Mouse (Mus musculus) right cerebral cortex, adult 2 months (tissue): ENCODE measurements around the gene Slc40a1.

Experiments used
- DNase-seq, 2 experiments: peaks; one replicate each; pipeline ENCODE4 v3.0.0; 2021 to 2022; ENCODE audit warnings: low spot score in 2 of 2

Gene Slc40a1

DNA sequence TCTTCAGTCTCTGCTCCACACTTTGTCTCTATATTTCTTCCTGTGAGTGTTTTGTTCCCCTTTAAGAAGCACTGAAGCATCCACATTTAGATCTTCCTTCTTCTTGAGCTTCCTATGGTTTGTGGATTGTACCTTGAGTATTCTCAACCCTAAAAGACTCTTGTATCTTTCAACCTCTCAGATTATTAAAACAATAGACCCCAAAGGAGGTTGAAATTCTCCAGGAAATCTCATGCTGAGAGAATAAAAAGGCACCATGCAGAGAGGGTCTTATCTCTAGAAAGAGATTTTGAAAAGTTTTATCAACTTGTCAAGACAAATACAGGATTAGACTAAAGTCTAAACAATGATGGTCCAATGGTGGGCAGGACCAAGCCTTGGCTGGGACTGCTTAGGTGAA is 42.9 kb downstream of the Slc40a1 start:
- no peak for DNase-seq

DNA sequence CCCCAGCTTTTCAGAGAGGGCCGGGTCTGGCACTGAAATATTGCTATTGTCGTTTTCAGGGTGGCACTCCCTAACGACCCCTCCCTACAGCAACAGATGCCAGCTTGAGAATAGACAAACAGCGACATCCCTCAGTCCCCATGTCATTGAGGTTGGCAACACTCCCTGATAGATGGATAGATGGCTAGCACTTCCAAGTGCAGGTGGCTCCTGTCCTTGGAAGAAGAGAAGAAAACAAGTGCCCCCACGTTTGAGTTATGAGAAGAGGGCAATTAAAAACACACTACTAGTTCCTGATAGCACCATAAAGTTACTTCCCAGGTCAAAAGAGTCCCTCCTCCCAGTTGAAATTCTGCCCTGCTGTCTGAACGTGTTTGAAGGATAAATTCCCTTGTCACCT is 44.2 kb downstream of the Slc40a1 start:
- no peak for DNase-seq

DNA sequence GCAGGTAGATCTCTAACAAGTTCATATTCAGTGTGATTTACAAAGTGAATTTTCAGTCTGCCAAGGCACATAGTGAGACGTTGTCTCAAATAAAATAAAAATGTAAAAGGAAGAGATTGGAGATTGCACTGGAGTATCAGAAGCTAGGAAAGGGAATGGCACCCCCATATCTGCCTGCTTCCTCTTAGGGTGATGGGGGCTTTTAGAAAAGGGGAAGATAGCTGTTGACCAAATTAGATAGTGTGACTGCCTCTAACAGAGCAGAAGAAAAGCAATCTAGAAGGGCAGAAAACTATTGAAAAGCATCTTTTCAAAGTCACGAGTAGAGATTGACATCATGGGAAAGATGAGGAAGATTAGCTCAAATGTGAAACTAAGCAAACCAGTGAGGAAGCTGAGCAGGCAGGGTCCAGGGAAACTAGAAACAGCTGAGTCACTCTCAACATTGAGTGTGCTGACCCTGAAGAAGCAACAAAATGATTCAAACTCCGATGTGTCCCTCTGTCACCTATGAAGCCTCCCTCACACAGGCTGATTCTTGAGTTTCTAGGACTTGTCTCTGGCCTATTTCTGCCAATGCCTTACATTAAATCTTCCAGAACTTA is 45.0 kb downstream of the Slc40a1 start:
- DNase-seq: no peak

DNA sequence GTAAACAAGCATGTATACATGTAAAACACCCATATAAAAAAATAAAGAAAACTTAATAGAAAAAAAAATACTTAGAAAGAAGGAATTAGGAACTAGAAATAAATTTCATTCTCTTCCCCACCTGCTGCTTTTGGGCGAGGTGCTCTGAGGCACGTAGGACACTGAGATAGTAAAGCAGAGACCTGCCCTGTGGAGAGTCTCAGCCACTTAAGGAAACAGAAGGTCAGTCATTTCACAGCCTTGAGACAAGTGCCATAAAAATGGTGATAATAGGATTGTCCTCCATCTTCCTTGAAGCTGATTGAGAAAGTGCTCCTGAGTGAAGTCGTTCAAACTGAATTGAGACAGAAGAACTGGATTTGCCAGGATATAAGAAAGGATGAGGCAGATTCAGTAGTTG is 48.9 kb downstream of the Slc40a1 start:
- no peak for DNase-seq

DNA sequence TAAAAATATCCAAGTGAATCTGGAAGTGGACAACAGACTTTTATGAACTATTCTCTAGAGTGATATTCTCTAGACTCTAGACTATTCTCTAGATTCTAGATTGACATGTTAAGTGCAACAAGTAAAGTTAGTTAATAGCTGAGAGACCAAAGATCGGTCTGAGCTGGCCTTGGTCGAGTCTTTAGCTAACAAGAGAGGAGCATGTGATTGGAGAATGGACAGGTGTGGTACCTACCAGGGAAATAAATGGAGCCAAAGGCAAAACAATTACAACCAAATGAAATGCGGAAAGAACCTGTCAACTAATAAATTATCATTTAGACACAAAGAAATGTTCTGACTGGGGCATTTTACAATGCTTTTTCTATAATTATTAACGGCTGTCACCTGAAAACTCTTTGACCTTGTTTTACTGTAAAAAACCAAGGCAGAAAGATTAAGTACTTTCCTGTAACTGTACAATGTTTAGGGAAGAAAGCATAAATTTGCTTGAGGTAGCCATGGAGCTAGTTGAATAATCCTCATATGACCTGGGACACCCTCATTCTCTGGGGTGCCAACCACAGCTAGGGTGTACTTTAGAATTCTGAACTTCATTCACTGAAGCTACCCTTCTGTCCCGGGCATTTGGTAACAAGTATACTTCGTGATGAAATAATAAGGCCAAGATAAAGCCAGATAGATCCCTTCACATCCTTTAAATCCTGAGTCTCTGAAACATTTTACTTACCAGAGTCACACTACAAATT is 49.7 kb downstream of the Slc40a1 start:
- DNase-seq: no peak

DNA sequence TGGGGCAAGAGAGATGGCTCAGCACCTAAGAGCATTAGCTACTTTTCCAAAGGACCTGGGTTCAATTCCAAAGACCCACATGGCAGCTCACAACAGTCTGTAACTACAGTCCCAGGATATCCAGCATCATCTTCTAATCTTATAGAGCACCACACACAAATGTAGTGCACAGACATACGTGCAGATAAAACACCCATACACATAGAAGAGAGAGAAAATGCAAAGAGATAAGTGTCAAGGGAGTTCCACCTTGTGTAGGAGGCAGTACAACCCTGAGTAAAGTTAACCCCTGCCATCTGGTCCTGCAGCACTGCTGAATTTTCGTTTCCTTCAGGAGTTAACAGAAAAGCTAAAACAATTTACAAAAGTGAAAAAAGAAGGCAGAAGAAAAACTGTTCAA is 50.7 kb downstream of the Slc40a1 start:
- DNase-seq: no peak

DNA sequence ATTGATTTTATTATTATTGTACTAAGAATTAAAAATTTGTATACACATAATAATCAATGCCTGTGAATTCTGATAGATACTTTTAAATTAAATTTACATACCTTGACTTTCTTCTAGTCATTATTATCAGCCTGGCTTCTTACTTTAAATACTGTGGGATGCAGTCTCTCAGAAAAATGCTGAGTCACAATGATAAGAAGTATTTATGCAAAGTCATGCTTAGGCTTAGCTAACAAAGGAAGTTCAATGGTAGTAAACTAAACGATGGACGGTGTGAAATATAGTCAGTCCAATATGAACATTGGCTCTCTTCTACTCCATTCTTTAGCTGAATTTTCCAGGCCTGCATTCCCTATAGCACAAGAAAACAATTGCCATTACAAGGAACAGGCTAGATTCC is 53.1 kb downstream of the Slc40a1 start:
- DNase-seq: no peak

DNA sequence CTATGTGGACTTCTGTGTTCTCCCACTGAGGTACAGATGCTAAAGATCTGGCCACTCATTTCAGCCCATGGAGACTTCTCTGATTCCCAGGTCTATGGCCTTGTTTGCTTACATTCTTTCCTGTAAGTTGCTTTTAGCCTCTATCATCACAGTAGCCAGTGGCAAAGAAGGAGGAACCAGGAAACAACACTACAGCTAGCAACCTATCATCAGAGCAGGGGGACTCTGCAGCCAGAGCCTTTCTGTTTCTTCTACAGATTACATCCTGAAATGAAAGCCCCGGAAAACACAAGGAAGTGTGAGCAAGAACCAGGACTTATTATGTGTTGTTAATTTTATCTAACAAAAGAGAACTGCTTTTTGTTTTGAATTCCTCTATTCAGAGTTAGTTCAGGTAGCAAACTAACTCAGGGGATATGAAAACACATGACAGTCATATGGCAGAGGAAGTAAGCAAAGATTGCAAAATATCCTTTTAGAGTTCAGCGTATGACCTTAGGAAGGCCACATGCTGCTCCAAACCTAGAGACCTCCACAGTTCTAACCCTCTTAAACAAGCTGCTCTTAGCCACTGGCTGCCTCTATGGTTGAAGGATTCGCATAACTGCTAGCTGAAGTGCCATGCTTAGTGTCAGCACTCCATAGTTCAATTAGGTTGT is 57.7 kb downstream of the Slc40a1 start:
- DNase-seq: no peak

DNA sequence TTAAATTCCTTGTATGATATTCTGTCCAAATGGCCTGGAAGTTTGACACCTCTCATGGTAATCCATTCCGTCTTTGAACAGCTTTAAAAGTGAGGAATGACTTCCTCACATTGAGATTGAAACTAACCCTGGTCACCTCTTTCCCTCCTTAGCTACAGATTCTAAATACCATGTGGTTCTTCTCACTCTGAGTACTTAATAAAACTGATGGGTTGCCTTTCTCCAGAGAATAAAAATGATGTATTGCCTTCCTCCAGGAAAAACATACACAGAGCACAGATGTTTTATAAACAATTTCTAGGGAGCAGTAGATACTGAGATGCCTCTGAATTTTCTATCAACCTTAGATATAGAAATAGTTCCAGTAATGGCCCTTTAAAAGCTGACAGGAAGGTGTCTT is 58.3 kb downstream of the Slc40a1 start:
- no peak for DNase-seq

DNA sequence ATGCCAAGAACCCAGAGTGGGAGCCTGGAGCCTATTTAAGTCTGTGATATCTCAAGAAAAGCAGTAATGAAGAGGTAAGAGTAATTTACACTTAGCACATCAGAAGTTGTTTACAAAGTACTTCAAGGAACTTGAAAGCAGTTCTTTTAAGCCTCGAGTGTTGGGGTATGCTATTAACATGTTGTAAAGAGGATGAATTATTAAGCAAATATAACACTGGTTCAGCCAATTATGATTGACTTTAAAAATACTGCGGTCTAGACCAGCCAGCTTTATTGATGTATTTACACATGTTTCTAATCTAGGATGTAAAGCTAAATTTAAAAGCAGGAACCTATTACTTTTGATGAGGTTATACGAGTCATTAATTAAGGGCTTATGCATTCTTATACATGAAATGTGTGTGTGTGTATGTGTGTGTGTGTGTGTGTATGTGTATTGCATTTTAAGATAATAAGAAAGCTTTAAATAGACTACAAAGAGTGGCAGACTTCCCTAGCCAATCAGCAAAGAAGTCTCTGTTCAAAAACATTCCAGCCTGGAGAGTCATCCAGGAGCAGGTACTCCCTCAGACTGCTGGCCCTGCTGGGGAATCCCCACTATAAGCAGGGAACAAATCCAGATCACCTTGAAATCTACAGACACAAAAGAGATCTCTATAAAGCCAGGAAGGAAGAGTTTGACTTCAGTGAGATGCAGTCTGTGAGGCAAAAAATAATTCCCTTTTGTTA is 59.9 kb downstream of the Slc40a1 start:
- DNase-seq: no peak

DNA sequence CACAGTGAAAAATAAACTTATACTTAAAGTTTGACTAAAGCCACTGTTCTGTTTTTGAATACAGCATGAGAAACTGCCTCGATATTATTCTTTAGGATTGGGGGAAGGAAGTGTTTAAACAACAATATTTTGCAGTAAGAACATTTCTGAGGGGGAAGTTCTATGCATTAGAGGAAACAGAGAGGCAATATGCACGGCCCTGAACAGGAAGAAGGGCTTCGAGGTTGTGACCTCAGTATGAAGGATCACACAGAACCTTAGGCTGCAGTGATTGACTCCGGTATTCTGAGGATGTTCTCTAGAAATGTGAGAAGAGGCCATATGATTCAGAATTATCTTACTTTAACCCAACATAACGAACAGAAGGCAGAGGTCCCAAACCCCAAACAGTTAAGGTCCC is 60.6 kb downstream of the Slc40a1 start:
- DNase-seq: no peak

DNA sequence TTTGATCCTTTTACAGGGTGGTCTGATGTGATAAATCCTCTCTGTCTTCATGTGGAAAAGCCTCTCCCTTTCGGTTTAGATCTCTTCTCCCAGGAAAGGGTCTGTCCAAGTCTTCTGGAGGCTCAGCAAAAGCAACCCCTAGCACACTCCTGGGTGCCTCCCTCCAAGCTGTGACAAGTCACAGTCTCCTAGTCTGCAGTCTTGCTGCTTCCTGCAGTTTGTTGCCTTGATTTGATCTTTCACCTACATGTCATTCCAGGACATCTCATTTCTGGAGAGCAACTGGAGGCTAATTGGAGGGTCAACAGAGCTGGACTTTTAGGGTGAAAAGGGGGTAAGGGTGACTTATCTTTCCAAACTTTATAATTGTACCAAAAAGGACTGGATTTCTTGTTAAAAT is 61.0 kb downstream of the Slc40a1 start:
- no peak for DNase-seq

DNA sequence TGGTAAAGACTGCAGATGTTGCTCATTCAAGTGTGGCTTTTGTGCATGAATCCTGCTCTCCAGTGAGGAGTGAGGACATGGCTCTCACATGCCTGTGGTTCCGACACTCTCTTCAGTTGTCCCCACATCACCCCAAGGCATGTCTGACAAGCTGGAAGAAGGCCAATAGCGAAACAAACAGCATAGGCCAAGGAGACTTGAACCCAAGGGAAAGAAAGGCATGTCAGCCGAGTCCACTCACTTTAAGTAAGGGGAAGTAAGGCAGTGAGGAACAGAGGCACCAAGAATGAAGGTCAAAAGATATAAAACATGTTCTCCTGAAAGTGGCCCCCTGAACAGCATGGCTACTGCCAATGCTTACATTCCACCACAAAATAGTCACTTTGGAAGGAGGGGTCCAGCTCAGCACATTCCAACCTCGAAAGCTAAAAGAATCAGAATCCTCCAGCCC is 61.7 kb downstream of the Slc40a1 start:
- DNase-seq: no peak

DNA sequence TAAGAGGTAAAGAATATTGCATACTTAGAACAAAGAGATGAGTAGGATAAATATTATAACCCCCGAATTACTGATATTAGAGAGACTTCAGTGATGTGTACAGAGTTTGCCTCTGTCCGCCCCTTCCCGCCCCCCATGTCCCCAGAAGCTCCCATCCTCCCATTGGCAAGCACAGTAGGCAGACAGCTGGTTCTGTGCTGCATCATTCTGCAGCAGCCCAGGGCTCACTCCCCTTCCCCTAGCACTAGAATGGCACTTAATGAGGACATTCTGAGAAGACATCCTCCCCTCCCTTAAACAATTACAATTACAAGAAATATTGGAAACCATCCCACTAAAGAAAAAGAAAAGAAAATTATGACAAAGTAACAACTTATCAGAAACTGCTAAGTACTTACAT is 62.7 kb downstream of the Slc40a1 start:
- DNase-seq: no peak

DNA sequence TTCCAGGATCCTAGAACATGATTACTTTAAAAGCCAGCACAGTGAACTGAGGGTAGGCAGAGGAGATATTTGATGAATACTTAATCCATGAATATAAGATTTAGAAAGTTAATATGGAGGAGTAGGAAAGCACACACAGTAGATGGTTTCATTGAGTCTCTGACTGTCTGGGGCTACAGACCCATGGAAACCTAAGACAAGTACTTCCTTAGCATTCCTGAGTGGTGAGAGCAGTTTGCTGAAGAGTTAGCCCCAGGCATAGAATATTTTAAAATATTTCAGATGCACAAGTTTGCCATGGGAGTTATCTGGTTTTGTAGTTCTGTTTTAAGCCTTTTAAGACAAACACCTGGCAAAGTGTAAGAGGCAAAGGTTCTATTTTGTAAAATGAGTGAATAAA is 65.2 kb downstream of the Slc40a1 start:
- no peak for DNase-seq

DNA sequence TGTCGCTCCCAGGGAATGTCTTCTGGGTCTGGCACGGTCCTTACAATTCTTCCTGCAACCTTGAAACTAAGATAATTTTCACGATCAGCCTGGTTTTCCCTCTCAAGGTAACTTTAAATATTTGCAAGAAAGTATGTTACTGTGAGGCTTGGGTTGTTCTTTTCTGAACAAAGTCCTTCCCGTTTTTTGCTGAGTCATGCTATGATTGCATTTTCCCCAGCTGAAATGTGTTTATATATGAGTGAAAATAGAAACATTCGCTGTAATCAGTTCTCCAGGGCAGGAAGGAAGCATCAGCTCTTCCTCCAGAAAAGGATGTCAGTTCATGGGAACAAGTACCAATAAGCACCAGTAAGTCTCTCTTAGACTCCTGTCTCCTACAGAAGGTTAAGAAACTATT is 66.0 kb downstream of the Slc40a1 start:
- DNase-seq: no peak
